Mouse (Mus musculus) skeletal muscle tissue, adult 2 months (tissue): Measurements from ENCODE around the gene Nat8f5.
"Not testable (repeated sequence)": the region's sequence is repeated elsewhere in the genome, so short reads cannot be mapped to it uniquely, and the experiment has no call there.

Source experiments
- DNase-seq: peaks from one replicate; pipeline ENCODE4 v3.0.0-alpha.2; 2012; ENCODE audit warnings: low read depth, low spot score

Nat8f5 gene

DNA sequence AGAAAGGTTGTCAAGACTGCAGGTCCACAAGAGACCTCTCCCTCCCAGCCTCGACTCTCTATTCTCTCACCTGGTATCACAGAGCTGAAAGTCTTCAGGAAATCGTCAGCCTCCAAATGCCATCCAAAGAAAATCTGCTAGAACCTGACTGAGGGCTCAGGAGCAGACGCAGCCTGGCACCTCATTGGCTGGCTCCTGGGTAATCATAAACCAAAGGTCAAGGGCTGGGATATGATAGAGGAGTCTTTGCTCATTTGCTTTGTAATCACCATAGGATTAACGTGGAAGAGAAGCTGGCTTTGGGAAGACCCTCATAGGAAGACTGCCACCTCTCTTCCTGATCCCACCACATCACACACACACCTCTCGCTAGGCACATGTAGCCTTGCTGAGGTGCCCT, at the start of gene Nat8f5, which contains the start of gene Nat8f6:
Nat8f5 (minus strand) TSS at position 136 of the 400 bp plus-strand sequence.
Nat8f6 (minus strand) TSS at position 118 of the 400 bp plus-strand sequence.
- DNase-seq: no peak

DNA sequence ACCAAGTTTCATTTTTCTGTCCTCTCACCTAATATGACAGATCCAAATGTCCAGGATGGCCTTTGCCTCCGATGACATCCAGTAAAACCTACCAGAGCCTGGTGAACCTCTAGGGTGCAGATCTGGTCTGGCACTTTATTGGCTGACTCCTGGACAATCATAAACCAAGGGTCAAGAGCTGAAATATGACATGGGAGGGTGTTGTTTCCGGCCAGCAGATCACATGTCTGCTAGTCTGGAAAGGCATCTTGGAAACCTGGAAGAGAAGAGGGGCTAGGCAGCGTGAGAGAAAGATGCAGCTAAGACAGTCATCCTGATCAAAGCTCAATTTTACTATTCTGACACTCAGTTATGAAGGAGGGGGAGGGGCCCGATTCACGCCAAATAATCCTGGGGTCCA, 48.2 kb upstream of the Nat8f5 start, which contains the start of gene Nat8f2:
Nat8f2 (minus strand) TSS at position 153 of the 400 bp plus-strand sequence.
- not testable (repeated sequence) for DNase-seq

GRCm38 (mm10) chr6:85867726-85868690, 47.2 kb upstream of the Nat8f5 start:
- no peak for DNase-seq

- DNase-seq: not testable (repeated sequence)
Observed at GRCm38 (mm10) chr6:85866995-85867394, 46.2 kb upstream of the Nat8f5 start.

DNA sequence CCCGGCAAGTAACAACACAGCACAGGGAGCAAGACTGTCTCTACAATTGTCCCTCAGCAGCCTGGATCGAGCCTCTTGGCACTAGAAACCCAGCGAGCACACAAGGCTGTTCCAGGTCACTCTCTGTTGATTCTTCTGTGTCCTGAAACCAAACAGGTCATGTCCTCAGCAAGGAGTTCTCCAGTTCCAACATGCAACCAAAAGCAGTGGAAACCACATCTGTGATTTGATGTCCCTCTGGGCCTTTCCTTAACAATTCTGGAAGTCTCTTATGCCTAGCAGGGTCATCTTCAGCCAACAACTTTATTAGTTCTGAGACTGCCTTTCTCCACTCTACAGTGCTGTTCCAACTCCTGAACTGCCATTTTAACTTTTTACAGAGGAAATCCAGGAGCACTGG, 45.4 kb upstream of the Nat8f5 start:
- DNase-seq: peak; percentile 65

DNA sequence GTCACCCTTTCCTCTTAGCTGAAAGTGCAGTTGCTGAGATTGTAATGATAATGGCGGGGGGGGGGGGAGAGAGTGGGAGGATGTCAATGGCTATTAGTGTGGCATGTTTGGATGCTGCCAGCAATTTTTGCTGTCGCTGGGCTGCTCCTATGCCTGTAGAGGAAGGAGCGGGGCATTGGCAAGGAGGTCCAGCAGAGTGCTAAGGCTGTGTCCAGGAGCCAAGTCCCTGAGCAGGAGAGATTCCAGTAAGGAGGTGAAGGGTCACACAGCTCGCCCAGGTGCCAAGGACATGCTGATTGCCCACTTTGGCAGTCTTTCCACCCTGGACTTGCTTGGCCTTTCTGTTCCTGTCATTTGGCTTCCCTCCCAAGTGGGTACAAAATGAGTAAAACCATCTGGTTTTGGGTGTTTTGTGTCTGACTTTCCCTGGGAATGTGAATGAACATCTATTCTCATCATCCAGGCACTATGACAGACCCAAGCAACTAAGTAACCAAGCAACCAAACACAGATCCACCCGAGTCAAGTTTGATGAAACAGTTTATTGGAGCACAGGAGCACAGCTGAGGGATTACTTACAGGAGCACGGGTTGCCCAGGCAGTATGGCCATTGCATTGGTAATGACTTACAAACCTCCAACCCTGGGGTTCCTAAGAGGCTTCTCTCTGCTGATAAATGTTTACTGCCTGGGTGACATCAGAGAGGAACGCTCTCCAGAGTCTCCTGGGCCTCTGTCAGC, 44.3 kb upstream of the Nat8f5 start:
- peak; percentile 26 for DNase-seq

DNA sequence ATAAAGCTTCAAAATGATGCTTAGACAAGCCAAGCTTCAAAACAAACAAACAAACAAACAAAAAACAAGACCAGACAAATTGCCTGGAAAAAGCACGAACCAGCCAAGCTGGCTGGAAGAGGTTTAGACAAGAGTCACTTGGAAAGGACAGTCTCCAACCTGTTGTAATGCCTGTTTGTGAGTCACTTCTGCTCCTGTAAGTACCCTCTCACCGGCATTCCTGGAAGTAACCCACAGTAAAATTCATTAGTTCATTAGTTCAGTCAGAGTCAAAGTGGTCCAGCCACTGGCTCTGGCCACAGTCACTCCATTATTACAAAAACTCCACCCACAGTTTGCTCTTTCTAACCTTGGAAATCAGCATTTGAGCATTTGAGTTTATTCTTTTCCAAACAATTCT, 43.1 kb upstream of the Nat8f5 start:
- no peak for DNase-seq

GRCm38 (mm10) chr6:85863136-85863535, 42.4 kb upstream of the Nat8f5 start:
- DNase-seq: no peak

DNA sequence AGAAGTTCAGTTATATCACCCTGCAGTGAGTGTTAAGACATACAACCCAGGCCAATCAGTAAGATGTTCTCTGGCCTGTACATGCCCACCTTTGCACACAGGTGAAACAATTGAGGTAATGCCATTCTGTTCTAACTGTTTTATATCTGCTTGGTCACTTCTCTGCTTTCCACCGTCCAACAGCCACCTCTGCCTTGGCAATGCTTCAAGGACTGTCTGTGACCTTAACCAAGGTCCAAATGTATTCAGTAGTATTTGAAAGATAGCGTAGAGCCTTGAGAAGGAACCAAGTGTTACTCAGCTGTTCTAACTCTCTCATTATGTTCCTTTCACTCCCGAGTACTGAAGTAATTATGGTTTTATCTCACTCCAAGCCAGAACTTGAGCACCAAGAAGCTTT, 41.8 kb upstream of the Nat8f5 start:
- peak; percentile 13 for DNase-seq

DNA sequence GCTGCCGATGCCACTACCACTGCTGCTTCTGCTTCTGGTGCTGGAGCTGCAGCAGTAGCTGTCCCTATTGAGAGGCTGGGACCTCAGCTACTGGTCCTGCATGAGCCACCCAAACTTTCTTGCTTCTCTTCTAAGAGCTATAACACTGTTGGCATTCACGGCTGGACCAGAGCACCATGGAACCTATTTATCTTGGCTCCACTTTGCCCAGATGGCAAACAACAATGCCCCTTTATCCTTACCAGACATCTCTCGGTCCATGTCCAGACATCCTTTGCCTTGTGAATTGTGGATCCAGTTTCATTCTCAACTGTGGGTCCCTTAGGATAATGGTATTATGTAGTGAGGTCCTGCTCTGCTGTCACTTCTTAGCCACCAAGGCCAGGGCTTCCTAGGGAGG, 40.5 kb upstream of the Nat8f5 start:
- DNase-seq: no peak

DNA sequence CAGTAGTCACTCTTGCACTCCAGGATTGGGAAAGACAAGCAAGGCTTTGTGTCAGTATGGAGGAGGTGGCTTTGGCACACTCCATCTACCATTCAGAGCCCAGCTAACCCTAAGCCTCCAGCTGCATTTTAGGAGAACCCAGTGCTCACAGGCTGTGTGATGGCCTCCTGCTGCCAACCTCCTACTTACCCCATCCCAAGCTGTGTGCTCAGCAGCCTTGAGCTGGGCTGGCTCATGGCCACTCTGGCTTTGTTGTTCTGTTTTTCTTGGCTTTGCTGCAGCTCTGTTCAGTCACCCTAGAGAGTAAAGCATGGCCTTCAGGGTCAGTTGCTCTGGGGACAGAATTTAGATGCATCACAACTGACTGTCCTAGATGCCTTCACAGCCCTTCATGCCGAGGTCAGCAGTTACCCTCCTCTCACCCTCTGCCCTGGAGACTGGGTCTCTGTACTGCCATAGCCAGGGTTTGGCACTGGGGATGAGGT, 35.5 kb upstream of the Nat8f5 start:
- DNase-seq: peak; percentile 53

DNA sequence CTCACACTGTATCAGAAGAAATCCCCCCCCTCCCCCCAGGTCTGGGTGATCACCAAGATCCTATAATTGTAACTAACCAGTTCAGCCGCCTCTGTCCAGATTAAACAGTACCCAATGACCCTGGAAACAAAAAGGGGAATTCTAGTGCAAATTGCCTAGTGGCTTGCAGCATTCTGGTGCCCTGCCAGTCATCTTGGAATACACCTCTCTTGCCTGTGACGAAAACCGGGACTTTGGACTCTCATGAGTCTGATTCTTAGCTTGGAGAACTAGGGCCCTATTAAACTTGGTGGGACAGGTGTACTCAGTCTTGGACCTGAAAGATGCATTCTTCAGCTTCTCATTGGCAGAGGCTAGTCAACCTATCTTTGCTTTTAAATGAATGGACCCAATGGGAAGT, 32.7 kb upstream of the Nat8f5 start:
- no peak for DNase-seq

- no peak for DNase-seq
Observed at GRCm38 (mm10) chr6:85851062-85851773, 30.4 kb upstream of the Nat8f5 start.

- no peak for DNase-seq
Observed at GRCm38 (mm10) chr6:85849240-85849639, 28.5 kb upstream of the Nat8f5 start.

DNA sequence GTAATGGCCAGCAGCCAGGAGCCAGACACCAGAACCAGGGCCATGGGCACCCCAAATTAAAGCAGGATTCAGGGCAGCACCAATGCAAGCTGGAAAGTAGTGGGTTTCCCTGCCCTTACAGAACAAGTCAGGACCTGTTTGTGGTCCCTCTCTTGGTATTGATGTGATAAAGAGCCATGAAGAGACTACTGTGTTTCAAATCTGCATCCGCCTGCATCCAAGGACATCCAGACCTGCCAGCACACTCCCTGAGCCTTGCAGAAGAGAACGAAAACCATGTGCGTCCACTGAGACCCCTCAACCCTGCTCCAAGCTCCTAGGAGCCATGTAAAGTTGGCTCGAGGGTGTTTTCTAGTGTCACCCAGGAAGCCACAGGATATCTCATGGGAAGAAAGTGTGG, 27.4 kb upstream of the Nat8f5 start:
- no peak for DNase-seq

DNA sequence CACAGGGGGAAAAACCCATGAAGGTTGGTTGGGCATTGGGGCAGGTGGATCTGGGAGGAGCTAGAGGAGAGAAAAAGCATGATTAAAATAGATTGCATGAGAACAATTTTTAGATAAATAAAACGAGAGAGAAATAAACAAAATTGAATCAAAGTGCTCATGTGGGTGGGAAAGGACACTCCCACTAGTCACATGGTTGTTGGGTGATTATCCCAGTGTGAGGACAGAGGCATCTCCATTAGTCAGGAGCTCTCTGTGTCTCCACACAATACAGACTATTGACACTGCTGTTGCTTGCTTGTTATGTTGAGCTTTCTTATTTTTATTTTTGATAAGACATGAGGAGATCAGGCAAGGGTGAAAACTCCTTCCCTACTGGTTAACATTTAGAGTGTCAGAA, 26.1 kb upstream of the Nat8f5 start:
- DNase-seq: no peak

- not testable (repeated sequence) for DNase-seq
Observed at GRCm38 (mm10) chr6:85843677-85844458, 23.1 kb upstream of the Nat8f5 start.

DNA sequence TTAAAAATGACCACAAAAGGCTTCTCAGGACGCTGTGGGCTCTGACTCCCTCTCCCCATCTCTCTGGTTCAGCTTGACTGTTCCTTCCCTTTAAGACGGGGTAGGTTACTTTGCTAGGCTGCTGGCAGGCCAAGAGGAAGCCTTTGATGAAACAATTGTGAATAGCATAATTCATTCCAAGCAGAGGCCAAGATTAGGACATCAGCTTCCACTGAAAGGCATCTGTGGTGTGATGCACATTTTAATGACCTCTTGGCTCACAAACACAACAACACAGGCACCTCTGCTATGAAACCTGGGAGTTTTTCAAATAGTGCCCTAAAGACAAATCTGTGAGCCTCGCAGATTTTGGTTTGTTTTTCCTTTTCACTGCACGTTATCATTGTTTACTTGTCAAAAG, 19.2 kb upstream of the Nat8f5 start:
- peak; percentile 34 for DNase-seq

DNA sequence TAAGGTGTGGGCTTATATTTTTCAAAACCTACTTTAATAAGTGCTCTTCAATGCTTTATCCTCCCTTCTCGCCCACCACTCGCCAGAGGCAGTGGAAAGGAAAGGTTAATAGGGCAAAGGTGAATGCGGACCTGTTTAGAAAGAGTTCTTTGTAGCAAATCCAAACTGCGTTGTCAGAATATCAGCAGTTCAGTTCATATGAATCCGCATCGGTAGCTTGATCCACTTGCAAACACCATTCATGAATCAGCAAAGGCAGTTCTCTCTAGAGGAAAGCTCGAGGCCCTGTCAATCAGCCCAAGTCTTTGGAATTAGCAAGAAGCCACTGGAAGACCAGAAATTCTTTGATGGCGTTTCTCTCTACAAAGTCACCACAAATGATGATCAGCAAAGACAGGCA, 17.9 kb upstream of the Nat8f5 start:
- DNase-seq: no peak

DNA sequence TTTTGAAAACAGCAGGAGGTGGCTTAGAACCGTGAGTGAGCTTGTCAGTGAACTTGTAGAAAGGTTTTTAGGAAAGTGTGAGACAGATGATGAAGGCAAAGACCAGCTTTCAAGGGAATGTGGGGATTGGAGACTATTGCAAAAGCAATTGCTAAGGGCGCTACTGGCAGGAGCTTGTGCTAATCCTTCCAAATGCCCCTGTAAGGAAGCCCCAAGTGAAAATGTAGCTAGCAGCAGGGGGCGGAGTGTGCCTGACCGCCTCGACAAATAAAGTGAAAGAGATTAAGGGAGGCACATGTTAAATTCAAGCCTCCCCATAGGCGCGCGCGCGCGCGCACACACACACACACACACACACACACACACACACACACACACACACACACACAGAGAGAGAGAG, 16.5 kb upstream of the Nat8f5 start:
- peak; percentile 13 for DNase-seq

- DNase-seq: peak; percentile 16
Observed at GRCm38 (mm10) chr6:85836827-85837226, 16.1 kb upstream of the Nat8f5 start.
